Mouse (Mus musculus) spleen, adult 2 months (tissue): ENCODE data around the gene Hmga1. TPM values are rescaled to one million over a fixed set of nuclear protein-coding genes. Genes with fewer than 3 reads are reported as not detected.

Source experiments
- DNase-seq, 2 experiments: peaks; one replicate each; pipeline versions ENCODE4 v3.0.0 to v3.0.0-alpha.2; 2012 to 2021; ENCODE audit warnings: low spot score in 2 of 2, low read depth in 1 of 2
- H3K27ac ChIP-seq: fragments of 200-500 bp; 2 replicates; pipeline ENCODE4 v1.5.1; 2012; ENCODE audit warnings: low read length, inconsistent platforms; ENCODE audit not compliant: insufficient read depth
- H3K27me3 ChIP-seq: fragments of 200-500 bp; 2 replicates; pipeline ENCODE4 v1.6.1; 2012; ENCODE audit warnings: mild to moderate bottlenecking, moderate library complexity, low read length, inconsistent platforms; ENCODE audit not compliant: control insufficient read depth, insufficient read depth
- H3K36me3 ChIP-seq: fragments of 200-500 bp; 2 replicates; pipeline ENCODE4 v1.6.1; 2012; ENCODE audit warnings: mild to moderate bottlenecking, low read length, inconsistent platforms; ENCODE audit not compliant: control insufficient read depth, insufficient read depth
- H3K4me1 ChIP-seq: fragments of 200-500 bp; 2 replicates; pipeline ENCODE4 v1.6.1; 2011; ENCODE audit warnings: inconsistent platforms; ENCODE audit not compliant: control insufficient read depth, insufficient read depth, insufficient read length
- H3K4me3 ChIP-seq: fragments of 200-500 bp; 2 replicates; pipeline ENCODE4 v1.5.1; 2011; ENCODE audit warnings: mild to moderate bottlenecking, inconsistent platforms; ENCODE audit not compliant: insufficient read depth, insufficient read length; ENCODE audit errors: extremely low read depth
- CTCF ChIP-seq: fragments of 200-500 bp; IDR thresholded peaks from 2 replicates; pipeline ENCODE4 v1.5.1; 2011; ENCODE audit warnings: mild to moderate bottlenecking, inconsistent platforms; ENCODE audit not compliant: insufficient read depth, insufficient read length, insufficient replicate concordance; ENCODE audit errors: extremely low read depth
- POLR2A ChIP-seq: fragments of 200-500 bp; IDR thresholded peaks from 2 replicates; pipeline ENCODE4 v1.6.1; 2011; ENCODE audit warnings: low read depth, low read length, inconsistent platforms
- WGBS: fragments of 180-500 bp; shearing (Covaris S2); methylation state at CpG from one replicate; pipeline ENCODE4 v1.1.7; 2018; 5-methylcytosine and 5-hydroxymethylcytosine counted together
- polyA plus RNA-seq: library from polyadenylated mRNA; depleted of rRNA; stranded (reverse); fragments of >200 nt; gene quantifications from 2 replicates; pipeline ENCODE4 v1.2.3, GENCODE M21; 2012

Hmga1 gene
- polyA plus RNA-seq, 1 experiment: 78.5 TPM

GRCm38 (mm10) chr17:27544551-27544950 lies 11.7 kb upstream of the Hmga1 start:
- Histone ChIP-seq H3K36me3 (no peaks in the 10 kb centered on the region), H3K27me3 (no peaks in the 10 kb centered on the region), H3K4me3 (no peak overlapping the region), H3K4me1 (no peaks in the 10 kb centered on the region), H3K27ac (no peak overlapping the region)
- WGBS: 88% methylated on average over 11 of the region's 11 CpGs
- TF ChIP-seq CTCF (no peak), POLR2A (no peak)
- DNase-seq: no peak

GRCm38 (mm10) chr17:27545991-27546390 lies 10.3 kb upstream of the Hmga1 start:
- H3K4me3 ChIP-seq: no peak overlapping the region
- WGBS: 77% methylated on average over 12 of the region's 12 CpGs
- H3K4me1 ChIP-seq: no peaks in the 10 kb centered on the region

GRCm38 (mm10) chr17:27546574-27547085 lies 9.7 kb upstream of the Hmga1 start:
- Histone ChIP-seq H3K36me3 (no peaks in the 10 kb centered on the region), H3K27ac (no peak overlapping the region), H3K4me1 (no peaks in the 10 kb centered on the region), H3K4me3 (no peak overlapping the region), H3K27me3 (no peaks in the 10 kb centered on the region)
- DNase-seq: no peak
- no peak for TF ChIP-seq POLR2A
- WGBS: 73% methylated on average over 7 of the region's 7 CpGs

More at GRCm38 (mm10) chr17:27545991-27546390, 10.3 kb upstream of the Hmga1 start:
- no peaks in the 10 kb centered on the region for H3K36me3 ChIP-seq
- TF ChIP-seq POLR2A (no peak), CTCF (no peak)
- H3K27ac ChIP-seq: no peak overlapping the region
- no peak for DNase-seq
- no peaks in the 10 kb centered on the region for H3K27me3 ChIP-seq

- Histone ChIP-seq H3K4me1 (no peaks in the 10 kb centered on the region), H3K36me3 (no peaks in the 10 kb centered on the region), H3K27ac (no peak overlapping the region), H3K27me3 (no peaks in the 10 kb centered on the region), H3K4me3 (no peak overlapping the region)
- 78% methylated on average over 9 of the region's 9 CpGs for WGBS
- DNase-seq: no peak
- TF ChIP-seq CTCF (no peak), POLR2A (no peak)
Observed at GRCm38 (mm10) chr17:27547253-27547868, 8.9 kb upstream of the Hmga1 start.

GRCm38 (mm10) chr17:27549234-27549633 lies 7.1 kb upstream of the Hmga1 start:
- no peak overlapping the region for H3K4me3 ChIP-seq
- TF ChIP-seq CTCF: no peak
- TF ChIP-seq POLR2A: no peak
- no peaks in the 10 kb centered on the region for H3K4me1 ChIP-seq
- H3K36me3 ChIP-seq: no peaks in the 10 kb centered on the region
- WGBS: 63% methylated on average over 8 of the region's 8 CpGs
- H3K27me3 ChIP-seq: no peaks in the 10 kb centered on the region
- H3K27ac ChIP-seq: no peak overlapping the region
- no peak for DNase-seq

GRCm38 (mm10) chr17:27551393-27551940 lies 4.8 kb upstream of the Hmga1 start:
- DNase-seq: no peak
- H3K36me3 ChIP-seq: no peaks in the 10 kb centered on the region
- no peaks in the 10 kb centered on the region for H3K27me3 ChIP-seq
- TF ChIP-seq POLR2A (no peak), CTCF (no peak)
- H3K27ac ChIP-seq: no peak overlapping the region
- WGBS: 61% methylated on average over 10 of the region's 10 CpGs
- no peak overlapping the region for H3K4me3 ChIP-seq
- H3K4me1 ChIP-seq: peaks cover 13% of the 10 kb centered on the region

- WGBS: 41% methylated on average over 23 of the region's 23 CpGs
- no peak for DNase-seq
- TF ChIP-seq POLR2A (no peak), CTCF (no peak)
- peaks cover 13% of the 10 kb centered on the region for H3K4me1 ChIP-seq
- no peak overlapping the region for H3K27ac ChIP-seq
- H3K36me3 ChIP-seq: no peaks in the 10 kb centered on the region
- H3K4me3 ChIP-seq: no peak overlapping the region
- H3K27me3 ChIP-seq: no peaks in the 10 kb centered on the region
Observed at GRCm38 (mm10) chr17:27552215-27553201, 3.8 kb upstream of the Hmga1 start.
